Mouse (Mus musculus) mouse trophoblast stem cell (cell line): ENCODE data around the gene Mylip.

Experiments
- in situ Hi-C, 2 experiments: fragments of 300-500 bp; cut with MseI, MboI; formaldehyde crosslinking; loops; 2 replicates in 1 of 2; 3 replicates in 1 of 2; pipeline ENCODE4 v1.15.1; 2025

The Mylip gene

DNA sequence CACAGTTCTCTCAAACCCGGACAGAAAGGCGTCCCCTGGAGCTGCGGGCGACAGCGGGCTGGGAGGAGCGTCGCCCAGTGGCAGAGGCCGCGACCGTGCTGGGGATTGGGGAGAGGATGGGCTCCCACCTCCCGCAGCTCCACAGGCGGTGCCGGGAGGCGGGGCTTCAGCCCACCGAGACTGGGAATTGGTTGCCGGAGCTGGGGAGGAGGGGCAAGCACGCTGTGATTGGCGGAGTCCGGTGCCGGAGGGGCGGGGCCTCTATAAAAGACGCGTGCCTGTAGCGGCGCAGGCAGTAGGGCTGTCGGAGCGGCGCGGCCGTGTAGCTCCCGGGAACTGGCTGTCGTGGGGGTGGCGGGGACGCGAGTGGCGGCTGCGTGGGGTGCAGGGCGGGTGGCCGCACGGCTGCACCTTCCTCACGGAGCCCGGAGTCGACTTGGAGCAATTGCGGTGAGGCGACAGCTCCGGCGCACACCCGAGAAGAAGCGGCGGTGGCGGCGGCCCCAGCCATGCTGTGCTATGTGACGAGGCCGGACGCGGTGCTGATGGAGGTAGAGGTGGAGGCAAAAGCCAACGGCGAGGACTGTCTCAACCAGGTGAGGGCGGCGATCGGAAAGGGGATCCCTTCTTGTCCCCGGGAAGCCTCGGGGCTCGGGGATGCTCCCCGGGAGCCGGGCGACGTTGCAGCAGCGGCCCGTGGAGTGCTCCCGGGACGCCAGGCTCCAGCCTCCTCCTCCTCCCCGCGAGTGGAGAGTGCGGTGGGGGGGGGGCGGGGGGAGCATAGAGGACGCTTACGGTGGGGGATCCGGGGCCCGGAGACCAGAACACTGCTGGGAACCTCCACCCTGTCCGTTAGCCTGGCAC, at the start of gene Mylip:
Mylip (plus strand) TSS at position 295 of the 864 bp plus-strand sequence.
- in situ Hi-C loops: no loop called here

DNA sequence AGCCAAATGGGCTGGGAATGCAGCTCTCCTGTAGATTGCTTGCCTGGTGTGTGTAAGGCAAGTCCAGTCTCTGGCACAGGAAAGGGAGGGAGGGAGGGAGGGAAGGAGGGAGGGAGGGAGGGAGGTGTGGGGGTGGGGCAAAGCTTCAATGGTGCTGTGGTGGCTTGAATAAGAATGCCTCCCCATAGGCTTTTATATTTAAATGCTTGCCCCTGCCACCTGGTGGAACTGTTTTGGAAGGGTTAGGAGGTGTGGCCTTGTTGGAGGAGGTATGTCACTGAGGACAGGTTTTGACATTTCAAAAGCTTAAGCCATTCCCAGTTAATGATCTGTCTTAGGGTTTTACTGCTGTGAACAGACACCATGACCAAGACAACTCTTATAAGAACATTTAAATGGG, 47.6 kb upstream of the Mylip start:
- in situ Hi-C loops: no loop called here

DNA sequence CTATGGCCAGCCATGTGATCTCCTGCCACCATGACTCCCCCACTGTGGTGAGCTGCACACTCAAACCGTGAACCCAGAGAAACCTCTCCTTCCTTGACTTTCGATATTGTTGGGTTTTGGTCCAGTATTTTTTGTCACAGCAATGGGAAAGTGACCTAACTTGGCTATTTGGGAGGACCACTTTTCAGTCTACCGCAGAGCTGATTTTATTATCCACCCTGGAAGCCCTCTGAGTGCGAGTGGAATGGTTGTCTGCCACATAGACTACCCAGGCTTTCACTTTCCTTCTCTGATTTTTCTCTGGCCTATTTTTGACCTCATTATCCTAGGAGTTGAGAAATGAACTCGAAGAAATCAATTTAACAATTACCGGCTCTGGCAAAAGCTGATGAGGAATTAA, 46.0 kb upstream of the Mylip start:
- in situ Hi-C loops: no loop called here

DNA sequence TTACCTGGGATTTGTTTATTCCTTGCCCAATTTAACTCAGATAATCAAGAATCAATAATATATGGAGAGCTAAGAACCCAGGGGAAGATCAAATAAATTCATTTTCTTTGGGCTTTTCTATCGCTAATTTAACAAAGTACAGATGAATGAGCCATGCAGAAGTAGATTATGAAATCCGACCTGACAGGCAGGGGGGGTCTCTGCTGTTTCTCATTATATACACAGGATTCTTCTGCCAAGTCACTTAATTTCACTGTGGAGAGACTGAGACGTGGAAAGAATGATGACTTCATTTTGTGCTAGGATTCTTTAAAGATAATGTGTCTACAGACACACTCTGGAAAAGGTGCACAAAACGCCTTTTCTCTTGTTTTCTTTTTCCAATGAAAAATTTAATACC, 45.6 kb upstream of the Mylip start:
- in situ Hi-C loops: no loop called here

DNA sequence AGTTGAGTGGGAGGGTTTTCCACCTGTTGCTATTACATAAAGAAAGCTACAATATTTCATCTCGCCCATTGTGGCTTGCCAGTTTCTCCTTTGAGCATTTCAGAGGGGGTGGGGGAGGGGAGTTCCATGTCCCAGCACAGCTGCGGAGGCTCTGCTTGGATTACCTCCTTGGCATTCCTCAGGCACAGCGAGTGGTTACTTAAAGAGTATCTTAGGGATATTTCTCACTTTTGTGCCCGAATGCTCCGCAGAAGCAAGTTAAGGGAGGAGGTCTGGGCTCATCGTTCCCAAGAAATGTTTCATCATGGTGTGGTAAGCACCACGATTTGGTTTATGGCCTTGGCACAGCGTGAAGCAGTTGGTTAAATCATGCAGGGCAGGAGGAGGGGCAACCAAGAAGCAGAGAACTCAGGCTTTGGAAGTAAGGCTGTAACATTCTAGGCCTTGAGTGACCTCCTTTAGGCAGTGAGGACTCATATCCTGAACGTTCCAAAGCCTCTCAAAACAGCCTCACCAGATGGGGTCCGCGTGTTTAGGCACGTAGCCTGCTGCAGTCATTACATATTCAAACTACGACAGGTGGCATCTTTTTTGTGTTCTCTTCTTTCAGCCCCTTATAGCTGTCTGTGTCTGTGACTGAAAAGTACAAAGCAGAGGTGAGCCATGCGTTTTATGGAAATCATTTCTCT, 43.9 kb upstream of the Mylip start:
- in situ Hi-C loops: no loop called here

DNA sequence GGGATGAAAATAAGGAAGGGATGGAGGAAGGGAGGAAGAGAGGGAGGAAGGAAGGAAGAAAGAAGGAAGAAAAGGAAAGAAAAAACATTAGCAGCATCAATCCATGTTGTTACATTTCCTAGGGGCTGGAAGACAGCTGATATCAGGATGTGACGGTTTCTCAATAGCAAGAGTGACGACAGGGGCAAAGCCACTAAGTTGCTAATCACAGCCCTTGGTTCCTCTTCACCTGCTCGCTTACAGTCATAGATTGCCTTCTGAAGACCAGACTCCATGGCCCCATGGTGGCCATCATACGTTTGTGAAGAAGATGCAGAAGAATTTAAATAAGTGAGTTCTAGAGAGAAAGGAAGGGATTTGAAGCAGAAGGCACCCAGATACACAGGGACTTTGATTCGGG, 38.1 kb upstream of the Mylip start:
- in situ Hi-C loops: no loop called here

DNA sequence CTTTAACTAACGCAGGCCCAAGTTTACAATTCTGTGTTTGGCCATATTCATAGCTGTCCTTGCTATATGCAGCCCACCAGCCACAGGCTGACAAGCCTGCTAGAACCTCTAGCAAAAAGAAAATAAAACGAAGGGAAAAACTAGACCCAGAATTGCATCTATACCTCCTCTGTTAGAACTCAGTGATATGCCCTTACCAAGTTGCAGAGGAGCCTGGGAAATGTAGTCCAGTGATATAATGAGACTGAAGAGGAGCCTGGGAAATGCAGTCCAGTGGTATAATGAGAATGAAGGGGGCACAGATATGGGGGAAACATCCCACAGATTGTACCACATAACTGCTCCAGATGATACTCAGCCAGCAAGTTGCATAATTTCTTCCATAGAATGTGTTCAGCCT, 34.7 kb upstream of the Mylip start:
- in situ Hi-C loops: no loop called here

DNA sequence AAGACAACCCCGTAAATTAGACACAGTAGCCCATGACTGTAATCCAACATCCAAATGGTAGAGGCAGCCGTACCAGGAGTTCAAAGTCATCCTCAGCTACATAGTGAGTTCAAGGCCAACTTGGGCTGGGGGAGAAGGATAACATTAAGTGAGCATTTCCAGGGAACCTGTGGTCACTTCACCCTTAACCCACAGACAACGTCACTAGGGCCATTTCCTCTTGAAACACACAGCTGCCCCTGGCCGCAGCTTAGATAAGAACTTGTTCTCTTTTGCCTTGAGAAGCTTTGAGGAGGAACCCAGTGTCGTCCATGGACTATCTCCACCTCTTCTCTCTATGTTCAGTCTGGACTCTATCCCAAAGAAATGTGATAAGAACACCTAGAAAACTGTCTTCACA, 31.3 kb upstream of the Mylip start:
- in situ Hi-C loops: no loop called here

DNA sequence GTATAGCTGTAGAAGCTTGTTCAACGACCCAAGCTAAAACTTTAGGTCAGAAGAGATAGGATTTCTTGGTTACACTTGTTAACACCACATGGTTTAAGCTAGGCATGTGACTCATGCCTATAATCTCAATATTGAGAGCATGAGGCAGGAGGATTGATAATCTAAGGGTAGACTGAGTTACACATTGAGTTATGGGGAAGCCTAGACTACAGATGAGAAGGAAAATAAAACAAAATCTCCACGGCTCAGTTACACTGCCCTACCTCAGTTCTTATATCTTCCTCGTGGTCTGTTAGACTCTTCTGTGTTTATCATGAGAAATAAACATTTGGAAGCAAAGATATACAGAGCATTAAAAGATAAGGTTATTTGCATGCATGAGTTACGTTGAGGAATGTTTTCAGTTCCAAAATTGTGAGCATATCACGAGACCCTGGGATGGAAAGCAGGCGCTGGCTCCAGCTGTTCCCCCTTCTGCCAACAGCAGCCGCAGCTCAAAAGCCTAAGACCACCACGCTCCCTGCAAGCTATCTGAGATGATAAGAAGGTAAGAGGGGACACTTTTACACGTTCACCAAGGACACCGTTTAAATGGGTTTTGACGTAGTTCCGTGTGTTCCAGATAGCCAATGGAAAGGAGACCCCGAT, 30.7 kb upstream of the Mylip start:
- in situ Hi-C loops: no loop called here

DNA sequence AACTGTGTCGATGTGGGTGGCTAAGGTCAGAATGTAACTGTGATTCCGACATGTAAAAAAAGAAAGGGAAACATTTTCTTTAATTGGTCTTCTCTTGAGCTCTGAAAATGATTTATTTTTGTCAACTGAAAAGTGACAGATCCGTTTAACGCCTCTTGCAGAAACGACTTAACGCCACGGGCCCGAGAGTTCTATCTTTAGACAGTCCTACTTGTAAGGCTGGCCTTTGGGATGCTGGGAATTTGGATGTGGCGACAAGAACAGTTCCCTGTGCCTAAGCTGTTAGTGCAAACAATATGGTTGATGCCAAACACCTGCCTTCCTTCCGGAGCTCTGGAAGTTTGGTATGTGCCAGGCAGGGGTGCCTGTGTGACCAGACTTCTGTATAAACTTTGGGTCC, 23.8 kb upstream of the Mylip start:
- in situ Hi-C loops: no loop called here

DNA sequence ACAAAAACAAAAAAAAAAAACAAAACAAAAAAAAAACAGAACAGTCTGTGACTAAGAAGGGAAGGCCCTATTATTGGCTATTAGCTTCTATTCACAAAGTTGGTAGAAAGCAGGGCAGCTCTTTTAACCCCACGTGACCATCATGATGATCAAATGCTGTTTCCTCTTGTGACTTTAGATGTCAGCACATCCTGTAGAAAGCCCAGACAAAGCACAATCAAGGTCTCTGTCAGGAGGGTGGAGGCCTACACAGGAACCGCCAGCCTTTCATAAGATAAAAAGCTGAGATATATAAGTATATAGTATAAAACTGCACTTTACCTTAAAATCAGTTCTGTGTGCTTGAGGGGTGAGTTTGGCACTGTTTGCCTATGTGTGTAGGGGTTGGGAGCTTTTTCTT, 17.9 kb upstream of the Mylip start:
- in situ Hi-C loops: no loop called here

DNA sequence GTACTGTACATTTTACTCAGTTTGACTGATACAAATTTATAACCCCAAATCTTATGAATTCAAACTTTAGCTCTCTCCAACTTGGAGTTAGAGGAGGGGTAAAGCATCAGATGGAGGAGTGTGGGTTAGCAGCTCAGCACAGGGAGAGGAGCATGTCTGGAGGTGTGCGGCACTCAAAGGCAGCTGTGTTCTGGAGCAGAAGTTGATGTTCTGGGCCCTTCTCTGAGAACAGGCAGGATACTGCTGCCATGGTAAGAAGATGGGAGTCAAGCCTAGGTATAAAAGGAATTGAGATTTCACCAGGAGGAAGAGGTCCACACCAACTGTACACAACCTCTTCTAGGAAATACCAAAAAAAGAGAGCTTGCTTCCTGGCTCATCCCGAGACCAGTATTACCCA, 17.1 kb upstream of the Mylip start:
- in situ Hi-C loops: no loop called here

DNA sequence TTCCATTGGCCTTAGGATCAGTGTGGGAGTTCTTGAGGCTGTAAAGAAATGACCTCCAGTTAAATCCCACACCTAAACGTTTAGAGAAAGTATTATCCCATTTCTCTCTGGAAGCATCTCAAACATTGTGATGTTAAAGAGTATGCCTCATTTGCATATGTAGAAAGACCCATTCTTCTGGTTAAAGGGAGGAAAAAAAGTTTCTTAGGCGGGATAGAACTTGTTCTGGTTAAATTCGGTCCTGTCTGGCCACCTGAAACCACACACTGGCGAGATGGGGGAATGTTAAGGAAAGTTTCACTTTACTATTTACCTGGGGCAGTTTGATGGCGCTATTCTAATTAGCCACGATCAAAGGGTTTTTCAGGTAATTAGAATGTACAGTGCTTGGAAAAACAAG, 14.7 kb upstream of the Mylip start:
- in situ Hi-C loops: no loop called here

DNA sequence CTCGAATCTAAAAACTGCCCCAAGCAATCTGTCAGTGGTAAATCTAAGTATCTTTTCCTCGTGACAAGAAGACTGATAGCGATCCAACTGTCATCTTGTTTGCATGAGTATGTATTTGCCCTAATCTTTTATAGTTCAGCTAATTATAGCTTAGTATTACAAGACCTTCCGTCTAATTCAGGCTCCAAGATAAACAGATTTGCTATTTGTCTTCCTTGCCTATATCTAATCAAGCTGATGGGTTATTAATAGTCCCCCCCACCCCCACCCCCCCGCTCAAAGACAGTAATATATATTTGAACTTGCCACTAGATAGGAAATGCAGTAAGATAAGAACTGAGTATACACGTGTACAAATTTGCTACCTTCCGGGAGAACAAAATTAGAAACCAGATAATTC, 7.3 kb upstream of the Mylip start:
- in situ Hi-C loops: no loop called here

DNA sequence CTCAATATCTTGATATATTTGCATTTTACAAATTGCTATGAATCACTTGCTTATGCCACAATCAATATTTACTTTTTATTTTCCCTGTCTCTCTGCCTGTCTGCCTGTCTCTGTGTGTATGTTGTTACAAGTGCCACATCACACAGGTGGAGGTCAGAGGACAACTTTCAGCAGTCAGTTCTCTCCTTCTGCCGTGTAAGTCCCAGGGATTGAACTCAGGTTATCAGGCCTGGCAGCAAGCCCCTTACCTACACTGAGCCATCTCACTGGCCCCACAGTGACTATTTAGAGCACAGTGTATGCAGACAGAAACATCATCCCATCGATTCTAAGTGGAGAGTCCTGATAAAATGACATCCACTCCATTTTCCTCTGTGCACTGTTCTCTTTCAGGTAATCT, 4.9 kb upstream of the Mylip start:
- in situ Hi-C loops: no loop called here

DNA sequence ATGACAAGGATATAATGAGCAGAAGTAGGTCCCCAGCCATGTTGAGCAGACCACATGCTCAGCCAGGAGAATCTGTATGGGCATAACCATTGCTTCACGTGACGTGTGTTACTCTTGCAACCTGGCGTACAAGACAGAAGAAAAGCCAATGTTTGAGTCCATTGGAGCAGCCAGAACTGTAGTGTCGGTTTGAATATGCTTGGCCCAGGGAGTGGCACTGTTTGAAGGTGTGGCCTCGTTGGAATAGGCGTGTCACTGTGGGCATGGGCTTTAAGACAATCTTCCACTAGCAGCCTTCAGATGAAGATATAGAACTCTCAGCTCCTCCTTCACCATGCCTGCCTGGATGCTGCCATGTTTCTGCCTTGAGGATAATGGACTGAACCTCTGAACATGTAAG, 4.0 kb upstream of the Mylip start:
- in situ Hi-C loops: no loop called here

DNA sequence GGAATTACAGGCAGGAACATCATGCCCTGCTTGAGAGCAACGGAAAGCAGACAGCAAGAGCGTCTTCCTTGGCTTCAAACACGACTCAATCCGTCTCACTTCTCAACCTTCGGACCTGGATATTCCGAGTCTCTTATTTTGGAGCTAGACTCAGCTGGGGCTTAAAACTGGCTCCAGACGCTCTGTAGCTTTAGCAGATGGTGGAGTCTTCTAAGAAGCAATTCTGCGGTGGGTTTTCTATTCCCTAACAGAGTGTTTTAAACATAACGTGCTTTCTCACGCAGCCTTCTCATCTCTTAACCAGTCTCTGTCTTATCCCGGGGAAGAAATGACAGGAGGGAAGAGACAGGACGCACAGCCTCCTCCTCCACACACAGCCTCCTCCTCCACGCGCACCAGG, 3.3 kb upstream of the Mylip start:
- in situ Hi-C loops: no loop called here

DNA sequence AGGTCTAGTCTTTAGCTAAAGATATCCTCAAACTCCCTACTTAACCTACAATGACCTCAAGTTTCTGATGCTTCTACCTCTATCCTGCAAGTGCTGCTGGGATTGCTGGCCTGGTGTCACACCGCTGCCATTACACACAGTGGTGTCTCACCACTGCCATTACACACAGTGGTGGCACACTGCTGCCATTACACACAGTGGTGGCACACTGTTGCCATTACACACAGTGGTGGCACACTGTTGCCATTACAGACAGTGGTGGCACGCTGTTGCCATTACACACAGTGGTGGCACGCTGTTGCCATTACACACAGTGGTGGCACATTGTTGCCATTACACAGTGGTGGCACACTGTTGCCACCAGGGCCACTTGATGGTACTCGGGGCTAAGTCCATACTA, 2.3 kb upstream of the Mylip start:
- in situ Hi-C loops: no loop called here

DNA sequence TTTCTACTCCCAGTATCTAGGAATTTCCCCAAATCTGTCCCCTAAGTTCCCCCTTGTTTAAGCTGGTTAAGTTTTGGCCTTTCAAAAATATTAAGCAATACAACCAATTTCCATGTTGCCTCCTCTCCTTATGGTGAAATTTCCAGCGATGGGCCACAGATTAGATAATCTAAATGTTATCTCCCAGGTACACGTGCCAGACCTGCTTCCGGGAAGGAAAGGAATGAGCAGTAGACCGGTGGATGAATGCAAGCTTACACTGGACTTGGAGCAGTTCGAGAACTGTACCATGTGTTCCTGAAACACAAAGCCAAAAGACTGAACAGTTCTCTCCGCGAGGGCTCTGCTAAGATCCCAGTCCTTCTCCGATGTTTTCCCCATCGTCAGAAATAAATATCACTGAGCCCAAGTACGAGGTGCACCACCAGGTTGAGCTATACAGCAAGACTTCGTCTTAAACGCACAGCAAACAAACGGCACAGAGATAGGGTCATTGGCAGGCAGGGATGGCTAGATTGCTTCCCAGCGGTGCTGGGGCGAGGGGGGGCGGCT, 1.2 kb upstream of the Mylip start:
- in situ Hi-C loops: no loop called here

DNA sequence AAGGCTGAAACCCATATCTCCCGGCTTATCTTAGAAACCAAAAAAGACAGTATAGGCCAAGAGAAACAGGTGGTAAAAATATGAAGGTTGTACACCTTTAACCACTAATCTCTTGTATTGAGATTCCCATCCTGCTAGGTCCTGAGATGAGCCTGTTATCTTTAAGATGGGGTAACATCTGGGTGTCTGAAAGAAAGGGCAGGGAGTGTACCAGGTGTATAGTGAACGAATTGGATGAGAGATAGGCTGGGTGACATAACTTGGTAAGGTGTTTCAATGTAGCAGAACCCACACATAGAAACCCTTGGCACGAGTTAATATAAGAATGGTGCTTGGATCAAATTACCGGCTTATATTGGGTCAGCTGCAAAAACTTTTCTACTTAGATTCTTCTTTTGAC, 653 bp upstream of the Mylip start:
- in situ Hi-C loops: no loop called here

DNA sequence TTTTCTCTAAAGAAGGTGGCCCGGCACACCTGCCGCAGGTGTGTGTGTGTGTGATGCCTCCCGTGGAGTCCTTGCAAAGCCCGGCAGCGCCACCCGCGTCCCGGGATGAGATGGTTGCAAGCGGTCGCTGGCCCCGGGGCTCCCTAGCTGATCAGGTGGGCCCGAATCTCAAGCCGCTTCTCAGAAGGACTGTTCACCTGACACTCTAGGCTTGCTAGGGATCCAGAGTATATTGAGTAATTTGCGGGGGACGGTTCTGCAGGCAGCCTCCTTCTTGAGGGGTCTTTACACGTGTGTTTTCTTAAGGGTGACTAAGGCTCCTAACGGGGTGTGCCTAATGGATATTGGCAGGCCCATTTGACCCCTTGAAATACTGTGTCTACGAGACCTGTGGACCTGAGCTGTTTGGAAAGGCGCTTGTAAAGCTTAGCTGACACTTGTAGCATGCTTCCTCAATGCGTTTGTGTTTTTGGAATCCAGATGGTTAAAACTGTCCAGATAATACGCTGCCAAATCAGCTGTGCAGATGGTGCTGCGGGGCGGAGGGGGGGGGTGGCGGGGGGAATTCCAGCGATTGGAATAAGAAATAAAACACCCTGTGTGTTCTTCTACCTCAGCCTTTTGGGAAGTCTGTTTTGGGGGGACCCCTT, 895 bp downstream of the Mylip start:
- in situ Hi-C loops: no loop called here
